Mouse (Mus musculus) midbrain, embryonic 14.5 days (tissue): ENCODE results near the gene Slc7a14. TPM values are rescaled to one million over a fixed set of nuclear protein-coding genes. Genes with fewer than 3 reads are reported as not detected.

Experiments
- ATAC-seq: fragments of 200-750 bp; cut with Nextera tagmentation; 2 replicates; pipeline ENCODE4 v1.8.0; 2017; ENCODE audit warnings: moderate number of reproducible peaks, moderate library complexity; ENCODE audit not compliant: low FRiP score, low TSS enrichment
- DNase-seq: peaks from one replicate; pipeline ENCODE4 v3.0.0-alpha.2; 2015
- H3K27ac ChIP-seq: fragments of 300-500 bp; sonication (generic); replicated peaks from 2 replicates; pipeline ENCODE4 v1.5.1; 2014; ENCODE audit warnings: mild to moderate bottlenecking, low read depth, low read length, moderate library complexity
- H3K27me3 ChIP-seq: fragments of 300-500 bp; sonication (generic); 2 replicates; pipeline ENCODE4 v1.6.1; 2014; ENCODE audit warnings: low read length, control low read depth, mixed read lengths; ENCODE audit not compliant: control insufficient read depth, insufficient read depth
- H3K36me3 ChIP-seq: fragments of 300-500 bp; sonication (generic); 2 replicates; pipeline ENCODE4 v1.6.1; 2014; ENCODE audit warnings: low read length, control low read depth; ENCODE audit not compliant: control insufficient read depth, insufficient read depth
- H3K4me1 ChIP-seq: fragments of 300-500 bp; sonication (generic); 2 replicates; pipeline ENCODE4 v1.6.1; 2014; ENCODE audit warnings: mild to moderate bottlenecking, antibody characterized with exemption, low read length, control low read depth; ENCODE audit not compliant: control insufficient read depth, insufficient read depth
- H3K4me2 ChIP-seq: fragments of 300-500 bp; sonication (generic); 2 replicates; pipeline ENCODE4 v1.6.1; 2014; ENCODE audit warnings: mild to moderate bottlenecking, low read length, moderate library complexity
- H3K4me3 ChIP-seq: fragments of 300-500 bp; sonication (generic); replicated peaks from 2 replicates; pipeline ENCODE4 v1.5.1; 2014; ENCODE audit warnings: low read depth, low read length
- H3K9ac ChIP-seq: fragments of 300-500 bp; sonication (generic); replicated peaks from 2 replicates; pipeline ENCODE4 v1.6.1; 2014; ENCODE audit warnings: mild to moderate bottlenecking, low read length, moderate library complexity
- H3K9me3 ChIP-seq: fragments of 300-500 bp; sonication (generic); 2 replicates; pipeline ENCODE4 v1.6.1; 2016; ENCODE audit warnings: low read length, control low read depth, mixed read lengths; ENCODE audit not compliant: control insufficient read depth
- WGBS: fragments of 180-500 bp; shearing (Covaris S2); extraction: QIAGEN DNeasy Blood & Tissue Kit; methylation state at CpG from one replicate; pipeline ENCODE4 v1.1.7; 2014; 5-methylcytosine and 5-hydroxymethylcytosine counted together
- polyA plus RNA-seq: library from polyadenylated mRNA; unstranded; fragments of >200 nt; fragmentation: Nextera tagmentation; extraction: Ambion mirVana; gene quantifications from 2 replicates; pipeline ENCODE4 v1.2.1, GENCODE M21; 2014

The Slc7a14 gene
- polyA plus RNA-seq, 1 experiment from 2014 or later, result 6.4 TPM

- Histone ChIP-seq H3K9ac (no peak overlapping the region), H3K4me3 (no peak overlapping the region), H3K4me1 (no peaks in the 10 kb centered on the region), H3K9me3 (no peaks in the 10 kb centered on the region), H3K27ac (no peak overlapping the region), H3K4me2 (no peak overlapping the region), H3K36me3 (no peaks in the 10 kb centered on the region), H3K27me3 (no peaks in the 10 kb centered on the region)
- ATAC-seq (no peak), DNase-seq (no peak)
- 93% methylated on average over 7 of the region's 7 CpGs for WGBS
Observed at GRCm38 (mm10) chr3:31190342-31190741, 119.8 kb downstream of the Slc7a14 start.

DNA sequence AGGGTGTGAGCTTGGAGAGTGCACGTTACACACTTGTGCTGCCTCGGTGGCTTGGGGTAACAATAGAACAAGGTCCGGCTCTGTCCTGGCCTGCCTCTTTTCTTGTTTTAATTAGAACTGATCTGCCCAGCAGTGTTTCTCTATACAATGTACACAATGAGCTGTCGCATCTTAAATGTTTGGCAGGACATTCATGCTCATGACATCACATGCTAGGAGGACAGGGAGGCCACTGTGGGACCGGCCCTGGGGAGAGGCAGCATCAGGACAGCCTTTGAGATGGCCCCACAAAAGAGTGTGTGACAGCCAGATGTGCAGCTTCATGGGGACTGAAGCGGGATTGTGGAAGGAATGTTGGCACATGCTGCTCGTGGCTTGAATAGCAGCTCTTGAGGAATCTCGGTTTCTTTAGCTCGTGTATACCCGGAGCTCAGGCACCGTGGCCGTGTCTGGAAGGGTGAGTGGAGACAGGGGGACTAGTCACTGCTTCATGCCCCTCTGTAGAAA, 143.8 kb downstream of the Slc7a14 start:
- 19% methylated on average over 12 of the region's 12 CpGs for WGBS
- ATAC-seq (no peak), DNase-seq (peak; percentile 27)
- Histone ChIP-seq H3K9me3 (no peaks in the 10 kb centered on the region), H3K36me3 (no peaks in the 10 kb centered on the region), H3K4me2 (no peak overlapping the region), H3K9ac (0 out of 2 replicates have a peak overlapping the region, but pooled peaks have one; percentile 17), H3K27me3 (no peaks in the 10 kb centered on the region), H3K27ac (no peak overlapping the region), H3K4me1 (peaks cover 7% of the 10 kb centered on the region; the same call in 1 of the 2 replicates), H3K4me3 (no peak overlapping the region)

GRCm38 (mm10) chr3:31165803-31166202, 144.4 kb downstream of the Slc7a14 start:
- Histone ChIP-seq H3K36me3 (no peaks in the 10 kb centered on the region), H3K9me3 (no peaks in the 10 kb centered on the region), H3K9ac (no peak overlapping the region), H3K4me1 (peaks cover 7% of the 10 kb centered on the region; the same call in 1 of the 2 replicates), H3K4me3 (no peak overlapping the region), H3K27me3 (no peaks in the 10 kb centered on the region), H3K4me2 (no peak overlapping the region), H3K27ac (no peak overlapping the region)
- no peak for ATAC-seq
- WGBS, result 47% methylated on average over 3 of the region's 3 CpGs
- DNase-seq, result peak; percentile 19

GRCm38 (mm10) chr3:31162860-31163259, 147.3 kb downstream of the Slc7a14 start:
- H3K9ac ChIP-seq, result no peak overlapping the region
- no peak overlapping the region for H3K4me3 ChIP-seq
- 97% methylated on average over 14 of the region's 14 CpGs for WGBS
- H3K36me3 ChIP-seq, result no peaks in the 10 kb centered on the region
- DNase-seq, result no peak
- H3K4me1 ChIP-seq, result peaks cover 7% of the 10 kb centered on the region; the same call in 1 of the 2 replicates
- ATAC-seq, result no peak
- no peaks in the 10 kb centered on the region for H3K27me3 ChIP-seq
- H3K9me3 ChIP-seq, result no peaks in the 10 kb centered on the region
- no peak overlapping the region for H3K4me2 ChIP-seq
- no peak overlapping the region for H3K27ac ChIP-seq

DNA sequence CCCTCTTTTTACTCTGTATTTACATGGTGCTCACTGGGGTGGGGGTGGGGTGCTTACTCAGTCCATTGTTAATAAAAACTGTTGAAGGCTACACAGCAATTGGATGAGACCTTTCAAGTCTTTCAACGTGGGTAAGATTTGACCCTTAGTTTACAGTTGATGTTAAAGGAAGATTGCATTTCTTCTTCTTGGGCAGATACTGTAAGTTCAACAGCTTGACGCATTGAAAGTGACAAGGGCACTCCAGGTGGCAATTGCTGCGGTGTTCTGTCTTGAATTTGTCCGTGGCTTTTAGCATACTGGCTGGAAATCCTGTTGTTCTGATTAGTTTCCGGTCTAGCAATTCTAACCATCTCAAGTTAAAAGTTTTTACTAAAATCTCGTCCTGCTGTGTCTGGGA, 148.8 kb downstream of the Slc7a14 start:
- no peaks in the 10 kb centered on the region for H3K9me3 ChIP-seq
- ATAC-seq (no peak), DNase-seq (no peak)
- H3K4me3 ChIP-seq, result no peak overlapping the region
- no peaks in the 10 kb centered on the region for H3K36me3 ChIP-seq
- peaks cover 3% of the 10 kb centered on the region; the same call in 1 of the 2 replicates for H3K4me1 ChIP-seq
- no peak overlapping the region for H3K9ac ChIP-seq
- no peak overlapping the region for H3K4me2 ChIP-seq
- no peak overlapping the region for H3K27ac ChIP-seq
- WGBS, result 25% methylated on average over 6 of the region's 6 CpGs
- no peaks in the 10 kb centered on the region for H3K27me3 ChIP-seq

- no peak overlapping the region for H3K4me2 ChIP-seq
- no peak overlapping the region for H3K9ac ChIP-seq
- no peaks in the 10 kb centered on the region for H3K36me3 ChIP-seq
- H3K27me3 ChIP-seq, result no peaks in the 10 kb centered on the region
- no peak for ATAC-seq
- WGBS, result 74% methylated on average over 10 of the region's 10 CpGs
- no peaks in the 10 kb centered on the region for H3K4me1 ChIP-seq
- H3K4me3 ChIP-seq, result no peak overlapping the region
- no peaks in the 10 kb centered on the region for H3K9me3 ChIP-seq
- no peak overlapping the region for H3K27ac ChIP-seq
- no peak for DNase-seq
Observed at GRCm38 (mm10) chr3:31160046-31160445, 150.1 kb downstream of the Slc7a14 start.

- ATAC-seq, result no peak
- H3K9me3 ChIP-seq, result no peaks in the 10 kb centered on the region
- H3K27ac ChIP-seq, result no peak overlapping the region
- H3K4me3 ChIP-seq, result no peak overlapping the region
- no peak overlapping the region for H3K9ac ChIP-seq
- H3K36me3 ChIP-seq, result no peaks in the 10 kb centered on the region
- DNase-seq, result no peak
- WGBS, result 87% methylated on average over 15 of the region's 15 CpGs
- no peaks in the 10 kb centered on the region for H3K4me1 ChIP-seq
- H3K27me3 ChIP-seq, result no peaks in the 10 kb centered on the region
- H3K4me2 ChIP-seq, result no peak overlapping the region
Observed at GRCm38 (mm10) chr3:31157776-31158175, 152.4 kb downstream of the Slc7a14 start.

GRCm38 (mm10) chr3:31156126-31156525, 154.1 kb downstream of the Slc7a14 start:
- 40% methylated on average over 3 of the region's 3 CpGs for WGBS
- H3K27me3 ChIP-seq, result no peaks in the 10 kb centered on the region
- ATAC-seq, result no peak

More at GRCm38 (mm10) chr3:31156126-31156525, 154.1 kb downstream of the Slc7a14 start:
- H3K4me2 ChIP-seq, result no peak overlapping the region
- H3K4me3 ChIP-seq, result no peak overlapping the region
- H3K9ac ChIP-seq, result no peak overlapping the region
- H3K9me3 ChIP-seq, result no peaks in the 10 kb centered on the region
- no peaks in the 10 kb centered on the region for H3K36me3 ChIP-seq
- H3K4me1 ChIP-seq, result no peaks in the 10 kb centered on the region
- DNase-seq, result no peak
- H3K27ac ChIP-seq, result no peak overlapping the region
